Comparison of ENCODE assay signal across 7 mouse cellular contexts in the genomic region with DNA sequence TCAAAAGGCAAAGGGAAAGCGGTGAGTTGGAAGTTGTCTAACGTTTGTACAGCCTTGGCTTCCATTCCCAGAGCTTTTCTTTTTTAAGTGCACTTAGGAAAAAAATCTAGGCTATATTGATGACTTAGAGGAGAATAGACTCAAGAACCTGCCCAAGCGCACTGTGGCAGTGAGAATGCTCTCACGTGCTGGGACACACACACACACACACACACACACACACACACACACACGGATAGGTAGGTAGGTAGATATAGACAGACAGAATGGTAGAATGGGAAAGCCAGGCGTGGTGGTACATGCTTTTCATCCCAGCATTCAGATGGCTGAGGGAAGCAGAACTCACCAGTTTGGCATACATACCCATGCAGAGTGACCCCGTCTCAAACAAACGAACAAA. TPM values are rescaled to one million over a fixed set of nuclear protein-coding genes. Genes with fewer than 3 reads are reported as not detected.
DNase-seq lines count a peak whose midpoint lies in the region; ATAC-seq and TF ChIP-seq lines count a peak whose summit lies in the region.

No protein-coding gene starts in this region.

- peaks cover 83% of the 10 kb centered on the region for H3K27me3 ChIP-seq in liver, embryonic 12.5 days (replicated peaks)
- peaks cover 25% of the 10 kb centered on the region; the same call in 1 of the 2 replicates for H3K27me3 ChIP-seq in liver, postnatal 0 days (ENCODE audit: insufficient read depth, low read length)
- no peaks in the 10 kb centered on the region; the same call in 1 of the 2 replicates for H3K27me3 ChIP-seq in forebrain, embryonic 11.5 days (ENCODE audit: control insufficient read depth, insufficient read depth, low read length)
- 0 out of 2 replicates have a peak, but pooled peaks cover 5% of the 10 kb centered on the region for H3K27me3 ChIP-seq in limb, embryonic 10.5 days (ENCODE audit: low read depth, poor library complexity, severe bottlenecking)
- no peaks in the 10 kb centered on the region for H3K27me3 ChIP-seq in small intestine, adult 2 months (ENCODE audit: control insufficient read depth, insufficient read depth, low read length)

- no peak for TF ChIP-seq POLR2A in small intestine, adult 2 months (IDR thresholded peaks at IDR 0.05; ENCODE audit: low read depth, low read length)

- no peak overlapping the region for H3K9ac ChIP-seq in liver, embryonic 12.5 days
- no peak overlapping the region for H3K9ac ChIP-seq in liver, postnatal 0 days (replicated peaks)
- H3K9ac ChIP-seq in forebrain, embryonic 11.5 days (ENCODE audit: low read length), result no peak overlapping the region; the same call in 1 of the 2 replicates

- TF ChIP-seq CTCF in liver, postnatal 0 days (IDR thresholded peaks at IDR 0.05; ENCODE audit: low read depth), result no peak
- no peak for TF ChIP-seq CTCF in small intestine, adult 2 months (IDR thresholded peaks at IDR 0.05; ENCODE audit: extremely low read depth, insufficient read length, insufficient replicate concordance, low read depth, low read length)

- peaks cover 11% of the 10 kb centered on the region for H3K4me1 ChIP-seq in liver, embryonic 12.5 days
- peaks cover 5% of the 10 kb centered on the region; the same call in 1 of the 2 replicates for H3K4me1 ChIP-seq in liver, postnatal 0 days (ENCODE audit: insufficient read depth)
- peaks cover 5% of the 10 kb centered on the region; the same call in 1 of the 2 replicates for H3K4me1 ChIP-seq in forebrain, embryonic 11.5 days (replicated peaks; ENCODE audit: control insufficient read depth, insufficient read depth, low read length)
- H3K4me1 ChIP-seq in limb, embryonic 10.5 days, result peaks cover 22% of the 10 kb centered on the region
- peaks cover 6% of the 10 kb centered on the region; the same call in 1 of the 2 replicates for H3K4me1 ChIP-seq in small intestine, adult 2 months (ENCODE audit: control insufficient read depth, insufficient read depth, insufficient read length, low read length)

- no peak overlapping the region for H3K27ac ChIP-seq in liver, embryonic 12.5 days
- H3K27ac ChIP-seq in liver, postnatal 0 days (ENCODE audit: low read depth), result no peak overlapping the region
- H3K27ac ChIP-seq in forebrain, embryonic 11.5 days (ENCODE audit: low read depth, low read length), result no peak overlapping the region
- H3K27ac ChIP-seq in limb, embryonic 10.5 days, result 0 out of 2 replicates have a peak overlapping the region, but pooled peaks have one; percentile 79
- H3K27ac ChIP-seq in small intestine, adult 2 months (ENCODE audit: insufficient read depth, low read depth, low read length), result no peak overlapping the region

- WGBS in liver, embryonic 12.5 days (ENCODE audit: insufficient replicate concordance), result 52% methylated on average over 8 of the region's 8 CpGs
- 51% methylated on average over 8 of the region's 8 CpGs for WGBS in liver, postnatal 0 days (ENCODE audit: insufficient replicate concordance)
- 65% methylated on average over 8 of the region's 8 CpGs for WGBS in forebrain, embryonic 11.5 days
- 60% methylated on average over 8 of the region's 8 CpGs for WGBS in limb, embryonic 10.5 days
- WGBS in small intestine, adult 2 months, result 59% methylated on average over 8 of the region's 8 CpGs

- no peaks in the 10 kb centered on the region for H3K36me3 ChIP-seq in liver, embryonic 12.5 days
- no peaks in the 10 kb centered on the region for H3K36me3 ChIP-seq in liver, postnatal 0 days (replicated peaks; ENCODE audit: insufficient read depth, low read length)
- H3K36me3 ChIP-seq in forebrain, embryonic 11.5 days (ENCODE audit: control insufficient read depth, insufficient read depth, low read length), result no peaks in the 10 kb centered on the region
- H3K36me3 ChIP-seq in limb, embryonic 10.5 days, result no peaks in the 10 kb centered on the region
- no peaks in the 10 kb centered on the region for H3K36me3 ChIP-seq in small intestine, adult 2 months (ENCODE audit: control insufficient read depth, insufficient read depth, low read length)

- DNase-seq in liver, postnatal 0 days, result no peak
- no peak for DNase-seq in forebrain, embryonic 11.5 days (ENCODE audit: low spot score)
- no peak for DNase-seq in limb, embryonic 10.5 days (ENCODE audit: low spot score)
- DNase-seq in embryo, embryonic 10.5 days (ENCODE audit: low spot score), result no peak
- no peak for DNase-seq in right cerebral cortex, postnatal 14 days

- H3K4me3 ChIP-seq in liver, embryonic 12.5 days, result no peak overlapping the region
- H3K4me3 ChIP-seq in liver, postnatal 0 days (ENCODE audit: low read depth, low read length), result no peak overlapping the region
- peak overlapping the region; percentile 38; the same call in 1 of the 2 replicates for H3K4me3 ChIP-seq in forebrain, embryonic 11.5 days (ENCODE audit: low read depth, low read length)
- peak overlapping the region; percentile 58 for H3K4me3 ChIP-seq in limb, embryonic 10.5 days
- peak overlapping the region; percentile 32; the same call in 1 of the 2 replicates for H3K4me3 ChIP-seq in small intestine, adult 2 months (ENCODE audit: low read depth, low read length)

- H3K9me3 ChIP-seq in liver, embryonic 12.5 days (replicated peaks), result no peaks in the 10 kb centered on the region
- peaks cover 9% of the 10 kb centered on the region; the same call in 1 of the 2 replicates for H3K9me3 ChIP-seq in liver, postnatal 0 days (ENCODE audit: low read length)
- H3K9me3 ChIP-seq in forebrain, embryonic 11.5 days (ENCODE audit: control insufficient read depth, low read length), result no peaks in the 10 kb centered on the region
- no peaks in the 10 kb centered on the region for H3K9me3 ChIP-seq in limb, embryonic 10.5 days (replicated peaks)

- no peak for TF ChIP-seq EP300 in liver, postnatal 0 days (IDR thresholded peaks at IDR 0.05; ENCODE audit: low read depth)

- ATAC-seq in liver, embryonic 12.5 days, result no peak
- ATAC-seq in liver, postnatal 0 days, result no peak
- ATAC-seq in forebrain, embryonic 11.5 days (replicated peaks; ENCODE audit: low FRiP score), result no peak

- H3K4me2 ChIP-seq in liver, embryonic 12.5 days, result peak overlapping the region; percentile 51
- H3K4me2 ChIP-seq in liver, postnatal 0 days (ENCODE audit: low read depth, low read length), result no peak overlapping the region
- peak overlapping the region; percentile 69 for H3K4me2 ChIP-seq in forebrain, embryonic 11.5 days (ENCODE audit: low read depth, low read length, severe bottlenecking)

RNA-seq across cellular contexts. Expression of a gene that starts 32.3 kb away (rescaled TPM):
- 6.4 and 8.8 TPM in 2 replicates for polyA plus RNA-seq in liver, embryonic 12.5 days (2016; fragmentation: Nextera tagmentation; extraction: Ambion mirVana)
- 6.3 and 6.7 TPM in 2 replicates for polyA plus RNA-seq in liver, postnatal 0 days (2015; fragmentation: Nextera tagmentation; extraction: Ambion mirVana)
- polyA plus RNA-seq in forebrain, embryonic 11.5 days (2014; fragmentation: Nextera tagmentation; extraction: Ambion mirVana), result 5.6 and 5.9 TPM in 2 replicates
- 6.9 and 7.1 TPM in 2 replicates for polyA plus RNA-seq in limb, embryonic 10.5 days (2016; fragmentation: Nextera tagmentation; extraction: Ambion mirVana)
- polyA plus RNA-seq in small intestine, adult 2 months (2012; rRNA removed), result 3.4 and 7.7 TPM in 2 replicates

RNA-seq across cellular contexts. Expression of a gene that starts 41.3 kb away (rescaled TPM):
- 5.2 and 6.2 TPM in 2 replicates for polyA plus RNA-seq in liver, embryonic 12.5 days (2016; fragmentation: Nextera tagmentation; extraction: Ambion mirVana)
- 3.1 and 3.7 TPM in 2 replicates for polyA plus RNA-seq in liver, postnatal 0 days (2015; fragmentation: Nextera tagmentation; extraction: Ambion mirVana)
- 31.2 and 34.1 TPM in 2 replicates for polyA plus RNA-seq in forebrain, embryonic 11.5 days (2014; fragmentation: Nextera tagmentation; extraction: Ambion mirVana)
- polyA plus RNA-seq in limb, embryonic 10.5 days (2016; fragmentation: Nextera tagmentation; extraction: Ambion mirVana), result 20.3 and 24.1 TPM in 2 replicates
- polyA plus RNA-seq in small intestine, adult 2 months (2012; rRNA removed), result 4.2 and 7.9 TPM in 2 replicates

Comparison
In these comparisons a context has a peak if more than half of its experiments do, and no peak if none do; other contexts are left out.
1. H3K4me3 ChIP-seq: peak in forebrain, embryonic 11.5 days (single experiment), limb, embryonic 10.5 days (single experiment) and small intestine, adult 2 months (single experiment); none in liver, embryonic 12.5 days (single experiment) and liver, postnatal 0 days (single experiment).